Mouse (Mus musculus) liver, postnatal 0 days (tissue): ENCODE measurements around the gene Dnajc16.

ENCODE experiments used
- CTCF ChIP-seq: sonication (generic); IDR thresholded peaks from 2 replicates; pipeline ENCODE4 v1.5.1; 2016; ENCODE audit warnings: antibody characterized with exemption, low read depth
- EP300 ChIP-seq: IDR thresholded peaks from 2 replicates; pipeline ENCODE4 v1.6.1; 2016; ENCODE audit warnings: antibody characterized with exemption, low read depth, mild to moderate bottlenecking

DNA sequence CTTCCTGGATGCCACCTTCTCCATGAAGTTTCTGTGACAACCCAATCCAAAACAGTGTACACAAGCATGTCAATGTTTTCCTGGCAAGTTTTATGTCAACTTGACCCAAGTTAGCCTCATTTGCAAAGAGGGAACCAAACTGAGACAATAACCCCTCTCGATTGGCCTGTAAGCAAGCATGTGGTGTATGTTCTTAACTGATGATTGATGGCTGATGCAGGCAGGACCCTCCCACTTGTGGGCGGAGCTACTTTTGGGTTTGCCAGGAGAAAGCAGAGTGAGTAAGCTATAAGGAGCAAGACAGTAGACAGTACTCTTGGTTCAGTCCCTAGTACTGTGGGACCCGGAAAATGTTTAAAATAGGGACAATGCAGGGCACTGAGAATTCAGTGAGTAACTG, 32.2 kb upstream of the Dnajc16 start:
- TF ChIP-seq CTCF (no peak), EP300 (no peak)
